Mouse (Mus musculus): ENCODE measurements around the gene Hsd17b12. TPM values are rescaled to one million over a fixed set of nuclear protein-coding genes. Genes with fewer than 3 reads are reported as not detected.

Hsd17b12 gene
- polyA plus RNA-seq, 1 experiment from 2014 or later, result 104 TPM

GRCm38 (mm10) chr2:94045411-94046090 lies 112.2 kb downstream of the Hsd17b12 start:
- H3K36me3 ChIP-seq (ENCODE audit: control insufficient read depth, insufficient read depth, low read length), result no peaks in the 10 kb centered on the region
- no peak overlapping the region for H3K27ac ChIP-seq (replicated peaks; ENCODE audit: low read depth, low read length)
- ATAC-seq (ENCODE audit: low read depth) (peak; percentile 38; the same call in 1 of the 2 replicates), DNase-seq (ENCODE audit: low spot score) (peak; percentile 35)
- H3K27me3 ChIP-seq (replicated peaks; ENCODE audit: control insufficient read depth, insufficient read depth, low read length), result no peaks in the 10 kb centered on the region
- 59% methylated on average over 6 of the region's 6 CpGs for WGBS
- H3K4me2 ChIP-seq (ENCODE audit: low read depth, low read length), result no peak overlapping the region
- no peaks in the 10 kb centered on the region for H3K4me1 ChIP-seq (ENCODE audit: control insufficient read depth, insufficient read depth, low read length)
- H3K9ac ChIP-seq (ENCODE audit: low read depth, low read length), result no peak overlapping the region
- H3K9me3 ChIP-seq (ENCODE audit: control insufficient read depth, low read length), result no peaks in the 10 kb centered on the region
- H3K4me3 ChIP-seq (ENCODE audit: low read depth, low read length), result no peak overlapping the region

GRCm38 (mm10) chr2:94044174-94044573 lies 113.6 kb downstream of the Hsd17b12 start:
- Histone ChIP-seq H3K9me3 (ENCODE audit: control insufficient read depth, low read length) (no peaks in the 10 kb centered on the region), H3K4me2 (ENCODE audit: low read depth, low read length) (no peak overlapping the region), H3K27me3 (replicated peaks; ENCODE audit: control insufficient read depth, insufficient read depth, low read length) (no peaks in the 10 kb centered on the region), H3K9ac (ENCODE audit: low read depth, low read length) (no peak overlapping the region), H3K36me3 (ENCODE audit: control insufficient read depth, insufficient read depth, low read length) (no peaks in the 10 kb centered on the region), H3K27ac (replicated peaks; ENCODE audit: low read depth, low read length) (no peak overlapping the region), H3K4me3 (ENCODE audit: low read depth, low read length) (no peak overlapping the region), H3K4me1 (ENCODE audit: control insufficient read depth, insufficient read depth, low read length) (no peaks in the 10 kb centered on the region)
- DNase-seq (ENCODE audit: low spot score) (no peak), ATAC-seq (ENCODE audit: low read depth) (no peak)
- 83% methylated on average over 2 of the region's 2 CpGs for WGBS

- Histone ChIP-seq H3K36me3 (ENCODE audit: control insufficient read depth, insufficient read depth, low read length) (no peaks in the 10 kb centered on the region), H3K9me3 (ENCODE audit: control insufficient read depth, low read length) (no peaks in the 10 kb centered on the region), H3K4me3 (ENCODE audit: low read depth, low read length) (no peak overlapping the region), H3K27ac (replicated peaks; ENCODE audit: low read depth, low read length) (no peak overlapping the region), H3K4me2 (ENCODE audit: low read depth, low read length) (no peak overlapping the region), H3K4me1 (ENCODE audit: control insufficient read depth, insufficient read depth, low read length) (no peaks in the 10 kb centered on the region), H3K9ac (ENCODE audit: low read depth, low read length) (no peak overlapping the region), H3K27me3 (replicated peaks; ENCODE audit: control insufficient read depth, insufficient read depth, low read length) (no peaks in the 10 kb centered on the region)
- peak; percentile 35 for DNase-seq (ENCODE audit: low spot score)
- WGBS, result 54% methylated on average over 5 of the region's 5 CpGs
- ATAC-seq (ENCODE audit: low read depth), result no peak
Observed at GRCm38 (mm10) chr2:94043662-94044061, 114.1 kb downstream of the Hsd17b12 start.

GRCm38 (mm10) chr2:94042461-94042860 lies 115.3 kb downstream of the Hsd17b12 start:
- H3K9ac ChIP-seq (ENCODE audit: low read depth, low read length), result no peak overlapping the region
- DNase-seq (ENCODE audit: low spot score) (no peak), ATAC-seq (ENCODE audit: low read depth) (no peak)
- no peak overlapping the region for H3K27ac ChIP-seq (replicated peaks; ENCODE audit: low read depth, low read length)
- H3K4me2 ChIP-seq (ENCODE audit: low read depth, low read length), result no peak overlapping the region
- H3K36me3 ChIP-seq (ENCODE audit: control insufficient read depth, insufficient read depth, low read length), result no peaks in the 10 kb centered on the region
- H3K4me3 ChIP-seq (ENCODE audit: low read depth, low read length), result no peak overlapping the region
- no peaks in the 10 kb centered on the region for H3K4me1 ChIP-seq (ENCODE audit: control insufficient read depth, insufficient read depth, low read length)
- H3K9me3 ChIP-seq (ENCODE audit: control insufficient read depth, low read length), result no peaks in the 10 kb centered on the region
- H3K27me3 ChIP-seq (replicated peaks; ENCODE audit: control insufficient read depth, insufficient read depth, low read length), result no peaks in the 10 kb centered on the region
- WGBS, result 91% methylated on average over 3 of the region's 3 CpGs

GRCm38 (mm10) chr2:94040391-94041125 lies 117.2 kb downstream of the Hsd17b12 start:
- ATAC-seq (ENCODE audit: low read depth) (no peak), DNase-seq (ENCODE audit: low spot score) (no peak)
- 91% methylated on average over 5 of the region's 5 CpGs for WGBS
- Histone ChIP-seq H3K9me3 (ENCODE audit: control insufficient read depth, low read length) (no peaks in the 10 kb centered on the region), H3K36me3 (ENCODE audit: control insufficient read depth, insufficient read depth, low read length) (no peaks in the 10 kb centered on the region), H3K4me2 (ENCODE audit: low read depth, low read length) (no peak overlapping the region), H3K9ac (ENCODE audit: low read depth, low read length) (no peak overlapping the region), H3K4me1 (ENCODE audit: control insufficient read depth, insufficient read depth, low read length) (no peaks in the 10 kb centered on the region), H3K4me3 (ENCODE audit: low read depth, low read length) (no peak overlapping the region), H3K27ac (replicated peaks; ENCODE audit: low read depth, low read length) (no peak overlapping the region), H3K27me3 (replicated peaks; ENCODE audit: control insufficient read depth, insufficient read depth, low read length) (no peaks in the 10 kb centered on the region)

- no peak overlapping the region for H3K9ac ChIP-seq (ENCODE audit: low read depth, low read length)
- no peak overlapping the region for H3K4me2 ChIP-seq (ENCODE audit: low read depth, low read length)
- WGBS, result 69% methylated on average over 9 of the region's 9 CpGs
- no peak overlapping the region for H3K27ac ChIP-seq (replicated peaks; ENCODE audit: low read depth, low read length)
- no peaks in the 10 kb centered on the region for H3K27me3 ChIP-seq (replicated peaks; ENCODE audit: control insufficient read depth, insufficient read depth, low read length)
- peaks cover 23% of the 10 kb centered on the region for H3K36me3 ChIP-seq (ENCODE audit: control insufficient read depth, insufficient read depth, low read length)
- ATAC-seq (ENCODE audit: low read depth) (peak; percentile 85), DNase-seq (ENCODE audit: low spot score) (peak; percentile 67)
- no peaks in the 10 kb centered on the region for H3K4me1 ChIP-seq (ENCODE audit: control insufficient read depth, insufficient read depth, low read length)
- H3K9me3 ChIP-seq (ENCODE audit: control insufficient read depth, low read length), result no peaks in the 10 kb centered on the region
- H3K4me3 ChIP-seq (ENCODE audit: low read depth, low read length), result no peak overlapping the region
Observed at GRCm38 (mm10) chr2:94035428-94036331, 122.1 kb downstream of the Hsd17b12 start.

GRCm38 (mm10) chr2:94030602-94031001 lies 127.2 kb downstream of the Hsd17b12 start:
- Histone ChIP-seq H3K4me2 (ENCODE audit: low read depth, low read length) (no peak overlapping the region), H3K4me3 (ENCODE audit: low read depth, low read length) (no peak overlapping the region), H3K4me1 (ENCODE audit: control insufficient read depth, insufficient read depth, low read length) (no peaks in the 10 kb centered on the region), H3K9me3 (ENCODE audit: control insufficient read depth, low read length) (no peaks in the 10 kb centered on the region), H3K36me3 (ENCODE audit: control insufficient read depth, insufficient read depth, low read length) (peaks cover 23% of the 10 kb centered on the region), H3K27ac (replicated peaks; ENCODE audit: low read depth, low read length) (no peak overlapping the region), H3K9ac (ENCODE audit: low read depth, low read length) (no peak overlapping the region), H3K27me3 (replicated peaks; ENCODE audit: control insufficient read depth, insufficient read depth, low read length) (no peaks in the 10 kb centered on the region)
- DNase-seq (ENCODE audit: low spot score), result peak; percentile 22
- ATAC-seq (ENCODE audit: low read depth), result no peak

GRCm38 (mm10) chr2:94024637-94025036 lies 133.1 kb downstream of the Hsd17b12 start:
- H3K36me3 ChIP-seq (ENCODE audit: control insufficient read depth, insufficient read depth, low read length), result no peaks in the 10 kb centered on the region
- DNase-seq (ENCODE audit: low spot score) (no peak), ATAC-seq (ENCODE audit: low read depth) (no peak)
- no peak overlapping the region for H3K9ac ChIP-seq (ENCODE audit: low read depth, low read length)
- H3K27ac ChIP-seq (replicated peaks; ENCODE audit: low read depth, low read length), result no peak overlapping the region
- H3K27me3 ChIP-seq (replicated peaks; ENCODE audit: control insufficient read depth, insufficient read depth, low read length), result no peaks in the 10 kb centered on the region
- H3K4me1 ChIP-seq (ENCODE audit: control insufficient read depth, insufficient read depth, low read length), result no peaks in the 10 kb centered on the region
- no peak overlapping the region for H3K4me3 ChIP-seq (ENCODE audit: low read depth, low read length)
- H3K4me2 ChIP-seq (ENCODE audit: low read depth, low read length), result no peak overlapping the region
- WGBS, result 49% methylated on average over 6 of the region's 6 CpGs
- no peaks in the 10 kb centered on the region for H3K9me3 ChIP-seq (ENCODE audit: control insufficient read depth, low read length)
